Mouse (Mus musculus) spleen, adult 12 weeks (tissue): Measurements from ENCODE around the gene Hist1h3d.
A peak's percentile ranks its signal among the peaks of the same experiment; 100 is the strongest.
"Not testable (repeated sequence)": the region's sequence is repeated elsewhere in the genome, so short reads cannot be mapped to it uniquely, and the experiment has no call there.

Experiments
- DNase-seq: peaks from one replicate; pipeline ENCODE4 v3.0.0; 2022; ENCODE audit warnings: low spot score

Gene Hist1h3d

DNA sequence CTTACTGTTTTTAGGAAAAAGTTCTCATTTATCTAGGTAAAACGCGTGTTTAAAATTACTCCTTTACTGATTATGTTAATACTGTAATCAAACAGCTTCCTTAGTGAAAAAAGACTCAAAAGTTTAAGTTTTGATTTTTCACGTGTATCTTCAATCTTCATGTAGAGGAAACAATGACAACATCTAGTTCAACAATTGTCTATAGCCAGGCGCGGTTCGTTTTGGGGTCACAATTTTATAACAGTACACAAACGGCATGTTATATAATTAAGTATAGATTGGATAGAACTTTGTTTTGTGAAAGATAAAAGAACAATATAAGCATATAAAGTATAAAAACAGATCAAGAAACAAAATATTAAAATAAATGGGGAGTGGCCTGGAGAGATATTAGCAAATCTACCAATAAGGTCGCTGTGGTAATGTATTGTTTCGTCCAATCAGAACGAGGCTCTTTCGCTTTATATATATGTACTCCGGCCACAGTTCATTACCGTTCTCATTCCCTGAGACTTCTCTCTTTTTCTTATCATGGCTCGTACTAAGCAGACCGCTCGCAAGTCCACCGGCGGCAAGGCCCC, at the start of gene Hist1h3d:
Gene Hist1h3d, plus strand, starts transcription at position 493 of the 581 bp plus-strand sequence.
- DNase-seq = peak; percentile 76

DNA sequence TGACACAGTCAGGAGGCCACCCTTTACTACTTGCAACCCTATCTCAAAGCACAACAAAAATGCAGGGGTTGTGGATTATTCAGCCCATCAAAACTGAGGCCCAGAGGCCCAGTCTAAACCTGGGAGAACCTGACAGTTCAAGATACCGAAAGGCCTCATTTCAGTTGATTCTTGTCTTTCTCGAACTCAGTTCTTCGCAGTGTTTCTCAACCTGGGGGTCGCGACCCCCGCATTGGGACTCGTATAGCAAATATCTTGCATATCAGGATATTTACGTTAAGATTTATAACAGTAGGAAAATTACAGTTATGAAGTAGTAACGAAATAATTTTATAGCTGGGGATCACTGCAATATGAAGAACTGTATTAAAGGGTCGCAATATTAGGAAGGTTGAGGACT, 49.7 kb upstream of the Hist1h3d start:
- DNase-seq = no peak

DNA sequence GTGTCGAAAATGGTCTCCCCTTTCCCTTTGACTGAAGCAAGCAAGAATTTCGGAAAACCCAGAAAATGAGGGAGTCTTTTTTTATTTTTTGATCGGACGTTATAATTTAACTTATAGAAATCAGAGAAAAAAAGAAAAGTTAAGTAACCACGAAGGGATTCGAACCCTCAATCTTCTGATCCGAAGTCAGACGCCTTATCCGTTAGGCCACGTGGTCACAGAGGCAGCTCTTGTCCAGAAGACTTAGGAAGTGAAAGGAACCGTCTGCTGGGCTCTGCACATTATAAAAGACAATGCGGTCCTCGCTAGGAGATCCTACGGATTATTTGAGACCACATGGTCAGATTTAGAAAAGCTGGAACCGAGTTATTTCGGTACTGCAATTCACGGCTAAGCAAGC, 49.3 kb upstream of the Hist1h3d start:
- DNase-seq = peak; percentile 82

DNA sequence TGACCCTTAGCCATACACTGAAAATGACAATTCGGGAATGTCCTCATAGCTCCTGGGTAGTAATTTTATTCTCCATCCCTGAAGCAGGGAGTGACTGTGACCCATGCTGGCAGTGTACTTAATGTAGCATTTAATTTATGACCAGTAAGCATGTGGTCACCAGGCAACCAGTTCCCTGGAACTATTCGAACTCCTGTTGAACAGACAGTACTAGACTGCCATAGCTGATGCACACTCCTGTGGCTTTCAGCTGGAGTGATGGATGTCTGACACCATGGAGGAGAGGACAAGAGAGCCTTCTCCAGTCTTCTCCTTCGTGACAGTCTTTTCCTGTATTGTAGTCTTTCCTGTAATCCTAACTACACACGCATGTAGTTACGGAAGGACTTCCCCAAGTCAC, 46.6 kb upstream of the Hist1h3d start:
- DNase-seq = no peak

DNA sequence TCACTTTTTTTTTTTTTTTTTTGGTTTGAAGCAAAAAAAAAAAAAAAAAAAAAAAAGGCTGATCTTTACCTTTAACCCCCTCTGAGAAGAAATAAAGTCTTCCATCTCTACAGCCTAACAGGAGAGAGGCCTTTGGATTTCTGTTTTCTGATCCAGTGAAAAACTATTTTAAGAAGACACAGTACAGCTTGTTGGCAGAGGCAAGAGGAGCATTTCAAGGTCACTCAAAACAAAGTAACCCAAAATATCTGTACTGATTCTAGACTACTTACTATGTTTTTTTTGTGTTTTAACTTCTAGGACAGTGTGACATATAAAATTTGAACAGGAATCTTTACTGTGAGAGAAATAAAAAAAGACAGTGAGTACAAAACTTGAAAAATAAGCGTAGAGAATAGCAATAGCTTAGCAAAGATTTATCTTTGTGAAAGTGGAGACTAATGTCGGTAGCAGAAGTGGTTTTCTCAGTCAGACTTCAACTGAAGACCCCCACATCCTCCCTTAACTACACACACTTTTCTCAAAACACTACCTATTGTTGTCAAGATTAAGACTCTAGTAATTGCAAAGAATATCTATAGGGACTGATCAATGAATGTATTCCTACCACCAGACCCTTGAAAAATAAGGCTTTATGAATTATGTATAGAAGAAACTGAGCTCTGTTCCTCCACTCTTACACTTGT, 45.9 kb upstream of the Hist1h3d start:
- DNase-seq = no peak

DNA sequence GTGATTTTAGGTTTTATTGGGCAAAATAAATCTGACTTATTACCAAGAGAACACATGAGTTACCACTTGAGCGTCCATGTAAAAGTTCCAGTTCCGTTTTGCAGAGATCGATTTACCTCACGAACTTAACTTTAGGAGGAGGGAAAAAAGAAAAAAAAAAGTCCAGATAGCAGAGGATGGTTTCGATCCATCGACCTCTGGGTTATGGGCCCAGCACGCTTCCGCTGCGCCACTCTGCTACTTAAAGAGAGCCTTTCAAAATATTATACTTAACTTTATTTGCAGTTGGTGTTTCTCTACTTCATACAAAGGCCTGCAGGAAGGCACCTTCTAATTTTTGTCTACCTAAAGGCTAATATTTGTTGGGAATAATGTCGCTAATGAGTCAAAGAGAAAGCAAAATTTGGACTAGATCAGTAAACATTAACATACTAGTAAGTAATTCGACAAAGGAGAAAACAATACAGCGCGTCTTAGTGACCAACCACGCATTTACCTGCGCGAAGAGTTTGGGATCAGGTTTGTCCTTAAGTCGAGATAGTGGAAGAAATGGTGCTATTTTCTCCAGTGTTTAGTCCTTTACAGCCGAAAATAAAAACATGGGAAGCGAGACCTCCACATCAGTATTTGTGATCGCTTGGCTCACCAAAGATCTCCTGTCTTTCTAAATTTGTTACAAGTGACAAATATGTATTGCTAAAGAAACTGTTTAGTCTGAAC, 45.2 kb upstream of the Hist1h3d start:
- DNase-seq = peak; percentile 72

DNA sequence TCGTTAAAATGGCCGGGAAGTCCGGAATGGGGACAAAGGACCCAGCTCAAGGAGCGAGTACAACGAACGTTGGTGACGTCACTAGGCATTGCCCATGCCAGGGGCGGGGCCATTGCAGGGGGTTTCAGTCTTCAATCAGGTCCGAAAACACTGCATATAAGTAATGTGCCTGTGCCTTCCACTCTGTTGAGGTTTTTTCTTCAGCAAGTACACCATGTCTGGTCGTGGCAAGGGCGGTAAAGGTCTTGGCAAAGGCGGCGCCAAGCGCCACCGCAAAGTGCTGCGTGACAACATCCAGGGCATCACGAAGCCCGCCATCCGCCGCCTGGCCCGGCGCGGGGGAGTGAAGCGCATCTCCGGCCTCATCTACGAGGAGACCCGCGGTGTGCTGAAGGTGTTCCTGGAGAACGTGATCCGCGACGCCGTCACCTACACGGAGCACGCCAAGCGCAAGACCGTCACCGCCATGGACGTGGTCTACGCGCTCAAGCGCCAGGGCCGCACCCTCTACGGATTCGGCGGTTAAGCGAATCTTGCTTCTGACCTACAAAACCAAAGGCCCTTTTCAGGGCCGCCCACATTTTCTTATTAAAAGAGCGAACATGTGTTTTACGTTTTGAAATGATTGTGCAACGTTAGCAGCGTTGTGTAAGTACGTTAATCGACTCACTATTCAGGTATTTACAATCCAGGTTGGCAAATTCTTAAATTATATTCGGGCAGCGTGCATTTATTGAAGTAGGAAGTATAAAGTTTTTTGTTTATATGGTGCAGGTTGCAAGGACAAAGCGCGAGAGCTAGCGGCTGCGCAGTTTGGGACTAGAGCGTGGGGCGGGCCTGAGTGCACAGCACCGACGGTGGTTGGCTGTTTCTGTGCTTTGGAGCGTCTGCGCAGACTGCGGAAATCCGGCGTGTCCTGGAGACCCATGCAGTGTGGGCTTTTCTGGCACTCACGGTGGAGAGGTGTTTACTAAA, 44.4 kb upstream of the Hist1h3d start, which contains the start of gene Hist1h4h:
Gene Hist1h4h, plus strand, starts transcription at position 150 of the 975 bp plus-strand sequence.
- peak; percentile 99 for DNase-seq

DNA sequence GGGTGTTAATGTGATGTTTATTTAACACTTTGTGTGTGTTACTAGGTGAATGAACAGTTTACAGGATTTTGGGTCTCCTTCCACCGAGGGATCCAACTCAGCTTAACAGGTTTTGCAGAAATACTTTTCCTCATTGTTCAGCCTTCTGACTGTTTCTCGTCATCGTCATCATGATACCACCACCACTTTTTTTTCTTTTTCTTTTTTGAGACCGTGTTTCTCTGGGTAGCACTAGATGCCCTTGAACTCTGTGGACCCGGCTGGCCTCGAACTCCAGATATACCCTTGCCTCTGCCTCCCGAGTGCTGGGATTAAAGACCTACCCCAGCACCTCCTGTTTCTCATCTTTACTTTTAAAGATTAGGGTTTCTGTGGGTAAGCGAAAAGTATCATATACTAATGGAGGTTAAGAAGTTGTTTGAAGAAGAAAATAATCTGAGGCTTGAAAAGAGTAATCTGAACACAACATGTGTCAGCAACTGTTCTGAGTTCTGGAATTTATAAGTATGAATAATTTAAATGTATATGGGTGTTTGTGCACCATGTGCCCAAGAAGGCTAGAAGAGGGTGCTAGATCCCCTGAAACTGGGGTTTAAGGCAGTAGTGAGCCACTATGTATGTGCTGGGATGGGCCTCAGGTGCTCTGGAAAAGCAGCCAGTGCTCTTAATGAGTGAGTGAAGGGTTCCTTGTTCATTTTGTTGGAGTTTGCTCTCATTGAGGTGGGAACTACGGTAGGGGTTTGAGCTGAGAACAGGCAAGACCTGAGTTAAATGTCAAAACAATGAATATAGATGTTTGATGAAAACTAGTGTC, 43.1 kb upstream of the Hist1h3d start:
- DNase-seq = no peak

DNA sequence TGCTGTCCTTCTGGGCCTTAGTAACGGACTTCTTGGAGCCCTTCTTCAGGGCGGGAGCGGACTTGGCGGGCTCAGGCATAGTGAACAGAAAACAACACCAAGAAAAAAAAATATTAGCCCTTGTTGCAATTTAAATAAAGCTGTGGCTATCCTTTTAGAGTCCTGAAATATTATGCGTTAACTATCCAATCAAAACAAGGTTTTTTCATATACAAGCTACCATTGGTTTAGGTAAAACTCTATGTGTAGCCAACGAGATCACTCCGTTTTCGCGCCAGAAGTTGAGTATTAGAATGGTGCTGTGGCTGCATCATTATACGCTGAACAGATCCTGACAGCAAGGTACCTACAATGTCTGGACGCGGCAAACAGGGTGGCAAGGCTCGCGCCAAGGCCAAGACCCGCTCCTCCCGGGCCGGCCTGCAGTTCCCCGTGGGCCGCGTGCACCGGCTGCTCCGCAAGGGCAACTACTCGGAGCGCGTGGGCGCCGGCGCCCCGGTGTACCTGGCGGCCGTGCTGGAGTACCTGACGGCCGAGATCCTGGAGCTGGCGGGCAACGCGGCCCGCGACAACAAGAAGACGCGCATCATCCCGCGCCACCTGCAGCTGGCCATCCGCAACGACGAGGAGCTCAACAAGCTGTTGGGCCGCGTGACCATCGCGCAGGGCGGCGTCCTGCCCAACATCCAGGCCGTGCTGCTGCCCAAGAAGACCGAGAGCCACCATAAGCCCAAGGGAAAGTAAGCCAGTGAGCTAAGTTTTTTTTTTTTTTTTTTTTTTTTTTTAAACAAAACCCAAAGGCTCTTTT, 41.8 kb upstream of the Hist1h3d start, which contains the start of gene Hist1h2af:
Gene Hist1h2af, plus strand, starts transcription at position 347 of the 808 bp plus-strand sequence.
- peak; percentile 75 for DNase-seq

DNA sequence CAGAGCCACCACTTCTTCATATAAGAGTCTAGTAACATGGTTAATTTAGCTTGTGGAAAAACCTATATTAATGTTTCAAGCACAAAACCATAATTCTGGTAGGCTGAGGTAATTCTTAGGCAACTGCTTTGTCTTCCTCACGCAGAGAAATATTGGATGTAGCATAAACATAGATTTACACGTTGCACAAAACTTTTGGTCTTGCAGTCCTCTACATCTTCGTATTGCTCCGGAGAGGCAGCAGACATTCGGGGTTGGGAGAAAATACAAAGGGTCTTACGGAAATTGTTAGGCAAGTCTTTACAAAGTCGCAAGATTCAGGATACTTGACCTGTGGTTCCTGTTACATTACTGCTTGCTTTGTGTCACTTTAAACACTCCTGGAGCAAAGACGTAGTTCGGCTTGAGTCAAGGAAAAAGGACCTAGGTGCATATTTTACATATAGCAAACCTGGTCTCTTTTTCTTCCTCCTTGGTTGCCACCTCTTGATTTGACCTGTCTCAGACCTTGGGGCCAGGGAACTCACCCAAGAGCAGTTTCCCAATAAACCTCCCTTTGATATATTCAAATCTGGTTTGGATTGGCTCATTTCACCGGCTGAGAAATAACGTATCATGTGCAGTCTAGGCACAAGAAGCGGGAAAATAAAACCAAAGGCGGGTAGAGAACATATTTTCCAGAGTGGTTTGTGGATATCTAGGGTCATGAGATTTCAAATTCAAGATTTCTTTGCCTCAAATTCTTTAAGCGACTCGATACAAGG, 41.0 kb upstream of the Hist1h3d start:
- peak; percentile 46 for DNase-seq

DNA sequence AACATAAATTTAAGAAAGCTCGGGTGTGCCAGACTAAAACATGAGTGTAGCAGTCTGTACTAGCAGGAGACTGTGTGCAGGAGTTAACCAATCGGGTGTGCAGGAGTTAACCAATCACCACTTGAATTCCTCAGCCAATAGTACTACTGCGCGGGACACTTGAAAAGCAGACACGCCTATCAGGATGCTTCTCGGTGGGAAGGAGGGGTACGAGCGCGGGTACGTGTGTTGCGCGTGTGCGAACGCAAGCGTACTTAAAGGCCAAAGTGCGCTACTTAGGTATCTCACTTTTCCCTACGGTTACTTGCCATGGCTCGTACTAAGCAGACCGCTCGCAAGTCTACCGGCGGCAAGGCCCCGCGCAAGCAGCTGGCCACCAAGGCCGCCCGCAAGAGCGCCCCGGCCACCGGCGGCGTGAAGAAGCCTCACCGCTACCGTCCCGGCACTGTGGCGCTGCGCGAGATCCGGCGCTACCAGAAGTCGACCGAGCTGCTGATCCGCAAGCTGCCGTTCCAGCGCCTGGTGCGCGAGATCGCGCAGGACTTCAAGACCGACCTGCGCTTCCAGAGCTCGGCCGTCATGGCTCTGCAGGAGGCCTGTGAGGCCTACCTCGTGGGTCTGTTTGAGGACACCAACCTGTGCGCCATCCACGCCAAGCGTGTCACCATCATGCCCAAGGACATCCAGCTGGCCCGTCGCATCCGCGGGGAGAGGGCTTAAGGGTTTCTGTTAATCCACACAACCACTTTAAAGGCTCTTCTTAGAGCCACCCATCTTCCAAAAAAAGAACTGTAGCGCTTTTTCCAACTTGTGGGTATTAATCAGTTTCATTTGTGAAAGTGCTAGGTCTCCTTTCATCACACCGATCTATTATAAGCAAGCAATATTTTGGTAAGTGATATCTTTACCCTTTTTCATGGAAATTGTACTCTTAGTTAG, 40.2 kb upstream of the Hist1h3d start, which contains the start of gene Hist1h3g:
Gene Hist1h3g, plus strand, starts transcription at position 286 of the 939 bp plus-strand sequence.
- peak; percentile 80 for DNase-seq

DNA sequence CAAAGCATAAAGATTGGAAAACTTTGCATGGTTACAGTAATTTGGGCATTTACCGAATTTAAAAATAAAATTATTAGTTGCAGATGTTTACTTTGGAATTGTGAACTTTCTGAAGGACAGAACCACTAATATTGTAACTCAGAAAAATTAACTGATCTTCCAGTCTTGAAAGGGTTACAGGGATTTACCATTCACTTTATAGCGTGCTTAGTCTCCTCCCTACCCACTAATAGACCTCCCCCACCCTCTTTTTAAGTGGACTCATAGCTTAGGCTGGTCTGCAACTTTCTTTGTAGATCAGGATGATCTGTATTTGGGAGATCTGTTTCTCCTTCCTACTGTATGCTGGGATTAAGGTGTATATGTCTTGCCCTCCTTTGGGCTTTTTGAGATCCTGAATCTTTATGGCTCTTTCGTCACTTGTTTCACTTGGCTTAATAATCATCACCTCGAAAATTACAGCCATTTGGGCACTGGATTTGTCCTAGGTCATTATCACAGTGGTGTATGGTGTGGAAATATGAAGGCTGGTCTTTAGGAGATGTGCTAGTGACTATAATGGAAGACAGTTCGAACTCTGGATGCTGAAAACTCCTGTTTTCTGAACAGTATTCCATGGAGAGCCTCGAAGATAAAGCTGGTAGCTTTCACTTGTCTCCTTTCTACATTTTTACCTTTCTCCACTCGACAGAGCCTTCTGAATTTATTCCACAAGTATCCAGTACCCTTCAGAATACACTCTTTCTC, 39.3 kb upstream of the Hist1h3d start:
- DNase-seq = no peak

DNA sequence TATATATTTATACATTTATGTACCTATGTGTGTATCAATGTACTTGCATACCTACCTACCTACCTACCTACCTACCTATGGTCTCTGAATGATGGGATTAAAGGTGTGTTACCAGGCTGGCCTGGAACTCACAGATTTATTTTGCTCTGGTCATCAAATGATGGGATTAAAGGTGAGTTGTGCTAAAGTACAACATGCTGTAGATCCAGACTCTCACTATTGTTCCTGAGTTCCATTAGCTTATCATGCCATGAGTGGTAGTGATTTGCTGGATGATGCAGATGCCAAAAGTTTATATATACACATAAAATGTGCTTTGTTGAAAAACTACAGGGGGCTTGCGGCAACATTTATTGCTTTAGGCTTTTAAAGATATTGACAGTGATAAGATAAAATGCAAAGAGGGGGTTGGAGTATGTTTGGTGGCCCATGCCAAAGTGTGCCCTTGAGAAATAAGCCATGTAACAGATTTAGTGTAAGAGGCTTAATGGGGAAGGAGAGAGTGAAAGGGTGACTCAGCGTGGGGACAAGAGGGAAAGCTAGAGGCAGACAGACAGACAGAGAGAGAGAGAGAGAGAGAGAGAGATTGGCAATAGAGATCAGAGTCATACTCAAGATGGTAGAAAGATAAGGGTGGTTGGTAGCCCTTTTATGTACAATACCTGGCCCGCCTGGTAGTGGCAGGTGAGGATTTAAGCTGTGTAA, 38.4 kb upstream of the Hist1h3d start:
- DNase-seq = no peak

DNA sequence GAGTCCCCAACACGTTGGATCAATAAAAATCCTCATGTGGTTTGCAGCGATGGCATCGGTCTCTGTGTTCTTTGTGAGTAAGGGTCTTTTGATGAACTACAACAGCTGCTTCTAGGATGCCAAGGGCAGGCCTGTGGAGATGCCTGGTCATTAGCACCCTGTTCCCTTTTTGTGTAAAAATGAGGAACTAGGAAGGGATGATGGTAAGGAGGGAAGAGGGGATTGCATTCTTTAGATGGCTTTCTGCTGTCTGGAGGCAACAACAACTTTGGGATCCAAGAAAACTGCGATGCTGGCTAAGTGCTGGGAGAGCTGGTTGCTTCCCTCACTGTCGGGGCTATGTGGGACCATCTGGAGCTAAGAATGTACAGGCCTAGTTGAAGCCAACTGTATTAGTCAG, 37.3 kb upstream of the Hist1h3d start:
- no peak for DNase-seq

DNA sequence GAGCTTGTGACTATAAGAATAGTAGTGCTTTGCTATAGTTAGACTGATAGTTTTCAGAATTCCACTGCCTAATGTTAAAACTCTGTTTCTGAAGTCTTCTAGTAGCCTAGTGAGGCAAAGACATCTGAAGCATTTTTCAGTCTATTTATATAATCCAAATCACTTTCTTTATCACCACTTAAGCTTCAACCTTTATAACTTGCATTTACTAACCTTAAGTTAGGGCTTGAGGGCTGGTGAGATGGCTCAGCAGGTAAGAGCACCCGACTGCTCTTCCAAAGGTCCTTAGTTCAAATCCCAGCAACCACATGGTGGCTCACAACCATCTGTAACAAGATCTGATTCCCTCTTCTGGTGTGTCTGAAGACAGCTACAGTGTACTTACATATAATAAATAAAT, 35.7 kb upstream of the Hist1h3d start:
- not testable (repeated sequence) for DNase-seq

DNA sequence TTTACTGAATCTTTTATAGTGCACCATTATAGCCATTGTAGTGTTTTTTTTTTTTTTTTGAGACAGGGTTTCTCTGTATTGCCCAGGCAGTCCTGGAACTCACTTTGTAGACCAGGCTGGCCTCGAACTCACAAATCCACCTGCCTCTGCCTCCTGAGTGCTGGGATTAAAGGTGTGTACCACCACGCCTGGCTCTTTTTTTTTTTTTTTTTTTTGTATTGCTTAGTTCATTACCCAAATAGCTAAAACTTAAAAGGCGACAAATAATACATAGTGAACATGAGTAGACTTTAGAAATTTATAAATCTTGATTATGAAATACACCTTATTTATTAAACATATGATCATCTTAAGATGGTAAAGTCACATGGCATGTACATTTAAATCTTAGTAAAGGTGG, 34.1 kb upstream of the Hist1h3d start:
- no peak for DNase-seq
